In genomic region chr5:142319268-142319667, GRCm38 (mm10) we compare ENCODE assay signal across 8 mouse cellular contexts.
DNase-seq lines count a peak whose midpoint lies in the region; ATAC-seq and TF ChIP-seq lines count a peak whose summit lies in the region.

No protein-coding gene starts in this region.

- H3K4me3 ChIP-seq in ES-Bruce4 (ENCODE audit: low read depth, low read length), result peak overlapping the region; percentile 16; the same call in 1 of the 2 replicates

- no peak for TF ChIP-seq EP300 in ES-Bruce4 (IDR thresholded peaks at IDR 0.05; ENCODE audit: insufficient read depth, low read depth, low read length)

- no peaks in the 10 kb centered on the region for H3K9me3 ChIP-seq in ES-Bruce4 (replicated peaks; ENCODE audit: control insufficient read depth, insufficient read depth, low read length, poor library complexity, severe bottlenecking)

- TF ChIP-seq CTCF in ES-Bruce4 (IDR thresholded peaks at IDR 0.05; ENCODE audit: low read depth, low read length), result peak; percentile 69
- peak; percentile 91 for TF ChIP-seq CTCF in brain, embryonic 14.5 days (IDR thresholded peaks at IDR 0.05; ENCODE audit: borderline replicate concordance, extremely low read depth, insufficient read depth, insufficient read length)

- no peak overlapping the region for H3K9ac ChIP-seq in ES-Bruce4 (ENCODE audit: low read depth, poor library complexity, severe bottlenecking)

- H3K27ac ChIP-seq in ES-Bruce4 (ENCODE audit: insufficient read depth, low read length), result no peak overlapping the region

- no peaks in the 10 kb centered on the region for H3K4me1 ChIP-seq in ES-Bruce4 (ENCODE audit: control insufficient read depth, insufficient read depth, low read length)

- H3K36me3 ChIP-seq in ES-Bruce4 (ENCODE audit: control insufficient read depth, insufficient read depth, low read length, poor library complexity, severe bottlenecking), result no peaks in the 10 kb centered on the region

- 0 out of 2 replicates have a peak, but pooled peaks have one; percentile 42 for ATAC-seq in erythroid progenitor cell, adult 5-6 weeks (replicated peaks; ENCODE audit: low FRiP score, poor library complexity, severe bottlenecking)

- intact Hi-C loops in heart, postnatal 36 days (cut with DNase I), result loop anchor here (1.0 to 5.0 kb wide), 5 partner anchors 129 to 1472 kb away; no protein-coding TSS in a partner anchor

- TF ChIP-seq POLR2A in ES-Bruce4 (IDR thresholded peaks at IDR 0.05; ENCODE audit: insufficient read depth, low read length), result no peak
- TF ChIP-seq POLR2A in brain, embryonic 14.5 days (IDR thresholded peaks at IDR 0.05; ENCODE audit: borderline replicate concordance, extremely low read depth, insufficient read depth, insufficient read length, poor library complexity, severe bottlenecking), result no peak

- DNase-seq in brain, embryonic 14.5 days (ENCODE audit: low read depth), result peak; percentile 77
- peak; percentile 61 to 68 for DNase-seq in heart, postnatal 36 days
- peak; percentile 76 for DNase-seq in layer of hippocampus, adult 11-12 months (ENCODE audit: low spot score)
- DNase-seq in lung, adult 18-20 months, result peak; percentile 28 to 41
- peak; percentile 94 for DNase-seq in retina, embryonic 14.5 days (ENCODE audit: low spot score)
- DNase-seq in thymus, postnatal 4 days, result peak; percentile 62

- H3K27me3 ChIP-seq in ES-Bruce4 (ENCODE audit: control insufficient read depth, insufficient read depth, low read length, poor library complexity, severe bottlenecking), result no peaks in the 10 kb centered on the region

Comparison
In these comparisons a context has a peak if more than half of its experiments do, and no peak if none do; other contexts are left out.
1. DNase-seq: peak in every context shown above with its lines; median percentile 94 in retina, embryonic 14.5 days; 77 in brain, embryonic 14.5 days; 76 in layer of hippocampus, adult 11-12 months; 64 in heart, postnatal 36 days; 62 in thymus, postnatal 4 days; 34 in lung, adult 18-20 months.